Mouse (Mus musculus): ENCODE data around the gene Med12l.
"Not testable (repeated sequence)": the region's sequence is repeated elsewhere in the genome, so short reads cannot be mapped to it uniquely, and the experiment has no call there.

Med12l gene

DNA sequence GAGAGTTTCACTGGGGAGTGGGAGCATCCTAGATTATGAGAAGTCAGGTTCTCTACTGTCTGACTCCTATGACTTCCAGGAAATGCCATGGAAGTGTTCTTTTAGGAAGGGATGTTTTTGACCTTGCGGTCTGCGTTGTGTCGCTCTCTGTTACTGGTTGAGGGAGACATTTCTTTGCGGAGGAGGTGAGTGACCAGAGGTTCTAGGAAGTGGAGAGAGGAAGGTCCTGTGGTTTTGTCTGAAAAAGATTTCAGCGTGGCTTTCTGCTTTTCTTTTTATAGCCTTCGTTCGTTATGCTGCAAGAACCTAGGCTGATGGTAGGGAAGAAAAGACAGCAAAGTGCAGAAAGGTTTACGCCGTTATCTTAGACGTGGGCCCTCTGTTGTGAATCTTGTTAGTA is 92.9 kb downstream of the Med12l start:
- no peak for DNase-seq (ENCODE audit: low read depth, low spot score)

GRCm38 (mm10) chr3:59101218-59101986 is 95.8 kb downstream of the Med12l start, which contains the start of gene Gpr171:
Gene Gpr171, minus strand, starts transcription at chr3:59101821.
- DNase-seq (ENCODE audit: low read depth, low spot score), result no peak

GRCm38 (mm10) chr3:59102146-59102545 is 96.5 kb downstream of the Med12l start:
- DNase-seq (ENCODE audit: low read depth, low spot score), result no peak

DNA sequence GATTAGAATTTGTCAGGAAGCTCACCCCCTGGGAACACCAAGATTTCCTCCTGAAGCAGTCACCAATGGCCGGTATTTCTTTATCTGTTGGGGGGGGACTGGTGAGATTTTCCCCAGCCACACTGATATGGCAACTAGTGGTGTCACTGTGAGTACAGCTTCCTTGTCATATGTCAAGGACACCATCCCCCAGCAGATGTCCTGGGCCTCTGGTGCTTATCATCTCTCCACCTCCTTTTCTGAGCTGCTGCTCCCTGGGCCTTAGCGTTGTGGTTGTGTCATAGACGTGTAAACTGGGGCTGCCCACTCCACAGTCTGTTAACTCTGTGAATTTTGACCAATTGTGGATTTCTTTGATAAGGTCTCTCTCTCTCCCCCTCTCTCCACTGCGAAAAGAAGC is 98.8 kb downstream of the Med12l start:
- DNase-seq (ENCODE audit: low read depth, low spot score), result no peak

DNA sequence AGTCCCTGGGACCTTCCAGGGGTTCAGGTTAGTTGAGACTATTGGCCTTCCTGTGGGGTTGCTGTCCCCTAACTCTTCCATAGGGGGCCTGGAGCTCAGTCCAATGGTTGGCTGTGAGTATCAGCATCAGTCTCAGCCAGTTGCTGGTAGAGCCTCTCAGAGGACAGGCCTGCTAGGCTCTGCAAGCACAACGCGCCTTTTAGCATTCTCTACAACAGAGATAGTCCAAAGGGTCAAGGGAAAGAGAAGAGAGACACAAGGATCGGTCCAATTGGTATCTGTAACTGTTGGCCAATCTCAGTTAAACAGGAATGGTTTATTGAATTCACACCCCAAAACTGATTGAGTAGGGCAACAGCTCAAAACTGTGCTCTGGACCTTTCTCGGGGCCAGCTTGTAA is 101.8 kb downstream of the Med12l start:
- no peak for DNase-seq (ENCODE audit: low read depth, low spot score)

GRCm38 (mm10) chr3:59109834-59110233 is 104.2 kb downstream of the Med12l start:
- DNase-seq (ENCODE audit: low read depth, low spot score), result not testable (repeated sequence)

- no peak for DNase-seq (ENCODE audit: low read depth, low spot score)
These were observed 106.3 kb downstream of the Med12l start for GRCm38 (mm10) chr3:59111944-59112343.

DNA sequence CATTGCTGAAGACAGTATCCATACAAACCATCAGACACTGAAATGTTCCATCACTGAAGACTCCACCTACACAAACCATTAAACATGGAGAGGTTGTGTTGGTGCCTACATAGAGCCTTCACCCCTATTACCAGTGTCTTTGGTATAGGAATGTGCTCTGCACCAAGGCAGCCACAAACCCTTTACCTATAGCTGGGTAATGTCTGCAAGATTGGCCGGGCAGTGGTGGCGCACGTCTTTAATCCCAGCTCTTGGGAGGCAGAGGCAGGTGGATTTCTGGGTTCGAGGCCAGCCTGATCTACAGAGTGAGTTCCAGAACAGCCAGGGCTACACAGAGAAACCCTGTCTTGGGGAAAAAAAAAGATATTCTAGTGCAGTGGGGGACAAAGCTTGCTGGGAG is 107.7 kb downstream of the Med12l start:
- DNase-seq (ENCODE audit: low read depth, low spot score), result not testable (repeated sequence)

DNA sequence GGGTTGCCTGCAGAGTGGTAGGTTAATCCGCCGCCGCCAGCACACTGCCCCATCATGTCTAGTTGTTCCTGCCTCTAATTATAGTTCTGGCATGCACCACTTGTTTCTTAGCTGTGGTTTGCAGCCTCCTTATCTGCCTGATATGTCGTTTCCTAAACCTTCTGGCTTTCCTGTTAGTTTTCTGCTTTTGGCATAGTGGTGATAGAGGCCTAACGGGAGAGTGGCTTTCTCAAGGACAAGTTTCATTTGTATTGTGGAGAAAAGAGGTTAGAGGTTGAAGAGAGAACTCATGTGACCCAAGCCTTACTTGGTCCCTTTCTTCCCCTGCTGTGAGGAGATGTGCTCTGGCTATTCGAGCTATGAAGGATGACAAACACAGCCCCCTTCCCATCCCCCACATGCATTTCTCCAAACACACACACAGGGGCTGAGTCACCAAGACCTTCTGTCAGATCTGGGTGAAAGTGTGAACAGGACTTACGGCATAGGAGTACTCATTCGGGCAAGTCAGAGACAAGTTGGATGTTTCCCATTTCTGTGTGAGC is 108.4 kb downstream of the Med12l start:
- DNase-seq (ENCODE audit: low read depth, low spot score), result no peak

DNA sequence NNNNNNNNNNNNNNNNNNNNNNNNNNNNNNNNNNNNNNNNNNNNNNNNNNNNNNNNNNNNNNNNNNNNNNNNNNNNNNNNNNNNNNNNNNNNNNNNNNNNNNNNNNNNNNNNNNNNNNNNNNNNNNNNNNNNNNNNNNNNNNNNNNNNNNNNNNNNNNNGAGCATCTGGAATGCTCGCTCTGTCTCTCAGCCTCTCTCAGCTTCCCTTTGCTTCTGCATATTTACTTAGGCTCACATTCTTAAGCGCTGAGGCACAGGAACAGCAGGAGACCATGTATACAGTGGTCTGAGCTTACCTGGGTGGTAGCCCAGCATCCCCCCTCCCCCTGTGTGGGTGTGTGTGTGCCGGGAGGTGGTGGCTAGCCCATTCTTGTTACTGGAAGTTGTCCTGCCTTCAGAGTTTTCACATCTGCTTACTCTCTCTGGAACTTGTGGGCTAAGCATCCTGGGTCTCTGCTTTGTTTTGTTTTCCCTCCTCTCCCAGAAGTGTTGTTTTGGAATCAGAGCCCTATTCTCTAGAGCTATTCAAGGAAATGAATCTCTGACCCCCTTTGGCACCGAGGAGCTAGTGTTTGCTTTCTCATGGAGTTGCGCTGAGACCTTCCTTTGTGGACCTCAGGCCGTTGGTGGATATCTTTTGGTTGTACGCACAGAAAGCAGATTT is 115.6 kb downstream of the Med12l start:
- DNase-seq (ENCODE audit: low read depth, low spot score), result no peak

- DNase-seq (ENCODE audit: low read depth, low spot score), result no peak
These were observed 116.3 kb downstream of the Med12l start for GRCm38 (mm10) chr3:59121780-59122449.

GRCm38 (mm10) chr3:59125022-59125421 is 119.4 kb downstream of the Med12l start:
- DNase-seq (ENCODE audit: low read depth, low spot score), result no peak

DNA sequence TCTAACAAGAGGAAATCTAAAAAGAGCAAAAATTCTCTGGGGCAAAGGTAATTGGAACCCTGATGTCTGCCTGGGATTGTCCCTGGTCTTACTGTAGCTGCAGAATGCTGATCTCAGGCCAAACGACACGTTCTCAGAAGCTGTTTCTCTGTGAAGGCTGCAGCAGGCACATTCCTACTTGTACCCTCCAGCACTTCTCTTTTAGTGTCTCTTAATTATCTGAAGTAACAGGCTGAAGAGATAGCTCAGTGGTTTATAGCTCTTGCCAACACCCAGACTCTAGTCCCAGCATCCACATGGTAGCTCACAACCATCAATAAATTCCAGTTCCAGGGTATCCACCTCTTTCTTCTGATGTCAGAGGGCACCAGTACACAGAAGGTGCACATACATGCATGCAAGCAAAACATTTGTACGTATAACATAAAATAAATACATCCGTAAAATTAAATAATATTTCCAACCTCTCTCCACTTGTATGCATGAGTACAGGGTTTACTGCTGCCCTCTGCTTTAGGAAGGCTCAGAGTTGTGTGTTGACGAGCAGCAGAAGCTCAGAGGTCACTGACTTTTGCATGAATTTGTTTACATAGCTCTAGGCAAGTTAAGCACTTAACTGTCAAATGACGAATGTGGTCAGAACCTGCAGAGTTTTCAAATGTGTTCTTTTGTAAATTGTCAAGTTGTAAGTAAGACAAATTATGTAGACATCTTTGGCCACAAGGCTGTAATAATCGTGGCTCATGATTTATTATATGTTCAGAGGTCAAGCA is 120.3 kb downstream of the Med12l start:
- DNase-seq (ENCODE audit: low read depth, low spot score), result no peak

GRCm38 (mm10) chr3:59128681-59129080 is 123.1 kb downstream of the Med12l start:
- DNase-seq (ENCODE audit: low read depth, low spot score), result no peak

- DNase-seq (ENCODE audit: low read depth, low spot score), result no peak
These were observed 123.9 kb downstream of the Med12l start for GRCm38 (mm10) chr3:59129547-59129946.

DNA sequence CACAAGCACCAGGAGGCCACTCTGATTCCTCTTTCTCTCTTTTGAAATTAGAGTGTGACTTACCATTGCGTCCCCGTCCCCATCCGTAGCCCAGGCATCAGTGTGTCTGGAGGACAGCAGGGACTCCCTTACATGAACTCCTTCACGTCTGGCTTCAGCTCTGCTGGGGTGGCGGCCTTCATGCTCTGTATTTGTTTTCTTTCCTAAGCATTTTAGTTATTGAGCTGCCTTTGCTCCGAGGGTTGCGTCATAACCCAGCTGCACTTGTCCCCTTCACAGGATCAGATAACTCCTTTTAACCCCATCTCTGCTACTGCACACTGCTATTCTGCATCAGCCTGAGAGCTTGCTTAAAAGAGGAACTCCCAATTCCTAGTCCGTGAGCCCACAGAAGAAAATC is 124.8 kb downstream of the Med12l start:
- no peak for DNase-seq (ENCODE audit: low read depth, low spot score)

DNA sequence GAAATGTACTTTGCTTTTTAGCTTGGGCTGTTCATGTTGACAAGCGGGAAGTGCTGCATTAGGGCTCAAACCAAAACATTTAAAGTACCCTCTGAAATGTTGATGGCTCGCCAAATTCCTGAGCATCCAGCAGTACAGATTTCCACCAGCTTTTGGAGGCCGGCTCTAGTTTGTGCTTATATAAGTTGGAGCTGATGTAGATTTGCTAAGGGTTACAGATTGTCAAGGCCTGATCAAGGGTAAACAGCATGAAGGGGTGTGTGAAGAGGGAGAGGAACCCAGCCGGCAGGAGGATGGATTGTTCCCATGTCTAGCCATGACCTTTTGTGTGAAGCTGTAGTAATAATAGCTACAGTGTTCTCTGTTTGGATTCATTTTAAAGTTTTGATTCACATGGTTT is 125.5 kb downstream of the Med12l start:
- no peak for DNase-seq (ENCODE audit: low read depth, low spot score)

DNA sequence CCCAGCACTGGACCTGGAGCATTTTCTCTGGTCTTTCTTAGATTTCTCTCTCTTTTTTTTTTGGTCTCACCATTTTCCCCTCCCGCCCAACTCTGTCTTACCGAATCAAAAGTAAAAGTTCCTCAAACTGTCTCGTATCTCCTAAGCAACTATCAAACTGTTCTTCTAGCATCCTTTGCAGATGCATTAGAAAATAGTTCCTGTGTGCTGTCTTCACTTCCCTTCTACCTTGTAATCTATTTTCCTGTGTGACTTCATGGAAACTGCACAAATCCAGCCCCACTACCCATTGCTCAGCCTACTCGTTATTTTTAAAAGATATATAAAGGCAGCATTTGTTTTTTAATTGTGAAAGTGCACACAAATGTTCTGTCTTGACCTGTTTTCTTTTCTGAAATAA is 126.3 kb downstream of the Med12l start:
- DNase-seq (ENCODE audit: low read depth, low spot score), result no peak

GRCm38 (mm10) chr3:59133189-59133588 is 127.6 kb downstream of the Med12l start:
- DNase-seq (ENCODE audit: low read depth, low spot score), result no peak

DNA sequence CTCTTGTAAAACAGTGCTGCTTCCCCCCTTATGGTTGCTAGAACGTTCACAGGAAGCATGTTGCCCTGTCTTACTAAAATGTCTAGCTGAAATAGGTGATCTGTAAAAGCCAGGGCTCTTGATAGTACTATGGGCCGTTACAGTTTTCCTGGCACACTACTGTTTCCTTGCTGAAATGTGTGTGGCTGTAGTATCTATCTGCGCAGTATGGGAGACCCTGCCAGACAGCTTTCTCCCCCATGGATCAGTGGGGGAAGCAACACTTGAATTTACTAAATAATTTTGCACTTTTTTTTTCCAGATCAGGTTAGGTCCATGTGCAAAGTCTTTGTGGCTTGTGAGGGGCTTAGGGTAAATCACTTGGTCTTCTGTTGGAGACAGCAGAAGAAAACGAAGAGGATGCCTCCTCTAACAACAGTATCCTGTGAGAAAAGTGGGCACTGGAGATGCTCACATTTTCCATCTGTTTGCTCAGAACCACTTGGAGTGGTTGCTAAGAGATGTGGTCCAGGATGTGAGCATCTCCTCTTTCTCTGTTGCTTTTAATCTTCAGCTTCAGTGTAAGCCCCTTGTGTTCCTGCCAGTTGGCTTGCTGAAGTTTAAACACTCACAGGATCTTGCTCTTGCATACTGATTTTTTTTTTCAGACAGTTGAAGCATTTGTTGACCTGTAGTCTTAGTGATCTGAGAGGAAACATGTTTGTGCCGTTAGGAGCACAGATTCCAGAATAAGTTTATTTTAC is 130.5 kb downstream of the Med12l start:
- no peak for DNase-seq (ENCODE audit: low read depth, low spot score)

- DNase-seq (ENCODE audit: low read depth, low spot score), result no peak
These were observed 133.4 kb downstream of the Med12l start for GRCm38 (mm10) chr3:59138946-59139468.

Data from WW6 (cell line).